Mouse (Mus musculus): ENCODE measurements at regions not wholly inside any gene's neighbourhood (a gene's known extent, or its start where the extent isn't known, plus 50 kb on each side); places are given as distances from the start of the nearest gene placed in this dataset.

DNA sequence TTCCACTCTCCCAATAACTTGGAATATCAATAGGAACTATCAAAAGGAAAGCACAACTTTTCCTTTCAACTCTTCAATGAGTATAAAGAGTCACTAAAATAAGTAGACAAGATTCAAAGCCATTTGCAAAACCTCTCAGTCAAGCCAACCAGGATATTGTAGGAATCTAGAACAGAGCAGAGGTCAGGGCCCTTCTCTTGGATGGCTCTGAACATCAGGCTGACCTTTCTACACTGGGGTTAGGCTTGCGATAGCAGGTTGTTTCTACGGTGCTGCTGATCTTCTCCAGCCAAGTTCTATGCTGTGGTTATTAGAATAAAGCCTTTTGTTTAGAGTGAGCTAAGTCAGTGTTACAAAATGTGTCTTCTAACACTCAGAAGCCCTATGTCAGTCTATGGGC is 658.6 kb downstream of the Ofcc1 start:
- no peak for DNase-seq

DNA sequence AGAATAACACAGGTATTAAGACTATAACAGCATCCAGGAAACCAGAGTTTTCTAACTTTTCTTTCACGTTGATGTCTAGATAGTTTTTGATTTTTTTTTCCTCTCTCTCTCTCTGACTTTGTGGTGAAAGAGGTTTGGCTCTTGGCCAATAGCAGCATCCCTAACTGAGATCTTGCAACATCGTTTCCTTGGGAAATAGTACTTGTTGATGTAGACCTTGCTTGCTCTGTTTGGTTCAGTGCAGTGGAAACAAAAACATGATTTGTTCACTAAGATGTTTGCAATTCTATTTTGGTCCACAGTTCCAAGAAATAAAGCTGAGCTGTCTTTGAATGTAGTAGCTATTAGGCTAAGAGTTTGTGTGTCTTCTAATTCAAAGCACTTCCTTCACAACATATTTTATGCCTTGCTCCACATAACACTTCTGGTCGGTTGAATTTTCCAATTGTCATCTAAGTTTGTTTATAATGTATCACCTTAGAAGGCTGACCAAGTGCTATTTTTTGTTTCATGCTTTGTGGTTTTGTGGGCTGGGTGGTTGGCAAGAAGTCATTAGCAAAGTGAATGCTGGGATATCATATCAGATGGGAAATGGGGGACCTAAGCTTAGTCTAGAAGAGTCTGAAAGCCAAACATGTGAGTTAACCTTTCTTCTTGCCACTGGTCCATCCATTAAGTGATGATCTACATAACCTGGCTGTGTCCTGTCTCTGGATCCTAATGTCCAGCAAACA is 669.8 kb downstream of the Ofcc1 start:
- DNase-seq = no peak

DNA sequence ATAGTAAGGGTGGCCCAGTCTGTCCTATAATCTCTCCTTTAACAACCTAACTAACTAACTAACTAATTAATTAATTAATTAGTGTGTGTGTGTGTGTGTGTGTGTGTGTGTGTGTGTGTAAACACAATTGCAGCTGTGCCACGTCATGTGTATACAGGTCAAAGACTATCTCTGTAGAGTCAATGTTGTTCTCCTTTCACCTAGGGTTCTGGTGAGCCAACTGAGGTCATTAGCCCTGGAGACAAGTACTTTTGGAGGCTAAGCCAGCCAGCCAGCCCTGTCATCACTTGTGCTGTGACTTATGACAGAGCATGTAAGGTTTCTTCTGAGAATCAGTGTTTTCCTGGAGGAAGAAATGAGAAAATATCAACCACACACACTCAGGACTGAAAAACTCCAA is 696.7 kb downstream of the Ofcc1 start:
- no peak for DNase-seq

DNA sequence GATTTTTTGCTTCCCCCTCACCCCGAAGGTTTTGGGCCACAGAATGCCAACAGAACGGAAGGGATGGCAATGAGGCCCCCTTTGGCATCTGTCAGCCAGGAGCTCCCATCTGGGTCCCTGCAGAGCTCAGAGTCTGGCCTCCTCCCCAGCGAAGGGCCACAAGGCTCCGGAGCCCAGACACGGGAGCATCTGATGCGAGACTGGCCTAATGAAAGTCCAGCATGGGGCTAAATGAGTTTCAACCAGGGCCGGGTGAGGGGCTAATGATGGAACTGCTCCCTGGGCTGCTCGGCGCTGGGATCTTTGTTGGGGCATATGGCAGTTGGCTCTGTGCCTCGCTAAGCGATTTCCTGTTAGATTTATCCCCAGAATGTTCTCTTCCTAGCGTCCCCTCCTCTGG is 688.8 kb upstream of the Slc35b3 start:
- DNase-seq = no peak

DNA sequence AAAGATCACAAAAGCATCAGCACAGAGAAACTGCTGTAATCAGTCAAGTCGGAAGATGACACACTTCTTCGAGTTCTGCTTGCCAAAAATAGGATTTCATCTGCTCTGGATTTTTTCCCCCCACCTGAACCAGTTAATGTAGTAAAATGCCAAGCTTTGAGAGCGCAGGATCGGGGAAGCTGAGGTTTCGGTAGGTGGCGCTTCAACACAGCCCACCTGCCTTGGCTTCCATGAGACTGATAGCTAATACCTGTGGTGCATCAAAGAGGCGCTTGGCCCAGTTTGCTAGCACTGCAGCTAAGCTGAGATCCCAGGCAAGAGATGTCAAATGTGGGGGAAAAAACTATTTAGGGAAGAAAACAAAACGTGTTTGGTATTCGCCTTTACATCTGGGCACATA is 686.7 kb upstream of the Slc35b3 start:
- peak; percentile 50 for DNase-seq

DNA sequence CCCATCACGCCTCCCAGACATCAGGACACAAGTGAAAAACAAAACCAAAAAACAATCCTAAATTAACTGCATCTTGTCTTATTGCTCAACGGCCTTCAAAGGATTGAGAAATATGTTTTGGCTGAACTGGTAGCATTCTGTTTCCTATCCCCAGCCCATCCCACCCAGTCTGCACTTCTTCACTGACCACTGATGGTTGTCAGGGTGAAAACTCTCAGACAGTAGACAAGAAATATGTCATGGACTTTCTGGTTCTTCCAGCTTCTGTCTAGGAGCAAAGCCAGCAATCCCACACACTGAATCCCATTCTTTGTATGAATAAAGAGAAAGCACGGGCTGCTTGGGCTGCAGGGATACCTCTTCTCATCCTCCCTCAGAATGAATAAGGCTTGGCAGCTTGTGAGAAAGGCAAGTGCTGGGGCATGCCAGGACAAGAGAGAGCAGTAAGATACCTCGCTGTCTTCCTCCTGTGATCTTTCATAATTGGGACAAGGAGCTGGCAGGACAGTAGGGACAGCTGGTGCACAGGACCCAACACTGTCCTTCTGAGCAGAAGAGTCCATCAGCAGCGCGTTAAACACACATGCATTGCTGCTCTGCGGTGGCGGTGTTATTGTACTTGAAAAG is 670.9 kb upstream of the Slc35b3 start:
- DNase-seq = peak; percentile 16

All from right cerebral cortex, postnatal 25 days (tissue).